Mouse (Mus musculus) 3T3-L1 (cell line): Measurements from ENCODE around the gene Atf1.
"Not testable (repeated sequence)": the region's sequence is repeated elsewhere in the genome, so short reads cannot be mapped to it uniquely, and the experiment has no call there.

Experiments
- DNase-seq: peaks from one replicate; pipeline ENCODE4 v3.0.0-alpha.2; 2015; ENCODE audit warnings: low read depth, low spot score

Gene Atf1

GRCm38 (mm10) chr15:100258646-100259425, 31.2 kb downstream of the Atf1 start:
- no peak for DNase-seq

DNA sequence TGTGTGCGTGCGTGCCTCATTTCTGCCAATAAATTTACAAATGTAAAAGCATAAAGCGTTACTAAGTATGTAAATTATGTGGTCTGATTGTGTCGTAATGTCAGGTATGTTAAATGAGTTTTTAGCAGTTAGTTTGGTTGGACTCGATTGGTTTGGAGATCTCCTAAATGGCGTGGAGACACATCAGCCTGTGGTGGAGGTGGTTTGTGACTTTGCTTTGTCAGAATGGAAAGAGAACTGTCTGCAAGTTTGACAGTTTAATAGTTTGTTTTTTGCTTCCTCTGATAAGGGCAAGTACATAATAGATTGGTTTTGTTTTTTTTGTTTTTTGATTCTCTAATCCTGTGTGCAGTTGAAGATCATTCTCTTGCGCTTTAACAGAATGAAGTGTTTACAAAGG, 32.7 kb downstream of the Atf1 start:
- DNase-seq = not testable (repeated sequence)

DNA sequence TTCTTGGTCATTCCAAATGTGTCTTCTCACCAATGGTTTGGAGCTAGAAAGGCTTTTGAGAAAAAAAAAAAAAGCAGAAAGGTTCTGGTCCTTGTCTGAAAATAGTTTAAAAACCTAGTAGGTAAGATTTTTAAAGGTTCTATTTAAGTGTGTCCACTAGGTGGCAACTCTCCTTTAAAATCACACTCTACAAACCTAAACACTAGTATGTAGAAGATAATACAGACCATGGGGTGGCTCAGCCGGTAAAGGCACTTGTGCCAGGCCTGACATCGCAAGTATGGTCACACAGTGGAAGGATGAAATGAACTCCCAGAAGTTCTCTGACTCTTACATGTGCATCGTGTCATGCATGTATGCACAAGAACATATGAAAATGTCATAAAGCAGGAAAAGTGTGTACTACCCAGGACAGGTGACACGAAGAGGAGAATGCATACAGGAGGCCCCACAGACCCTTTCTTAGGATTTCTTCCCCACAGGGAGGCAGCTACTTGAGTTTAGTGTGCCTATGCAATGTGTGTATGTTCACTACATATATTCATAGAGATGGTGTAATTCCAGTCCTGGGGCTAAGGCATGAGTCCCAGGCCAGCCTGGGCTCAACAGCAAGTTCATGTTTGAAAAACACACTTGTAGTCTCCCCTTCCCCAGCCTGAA, 35.8 kb downstream of the Atf1 start:
- DNase-seq = peak; percentile 64

- peak; percentile 60 for DNase-seq
Observed at GRCm38 (mm10) chr15:100265586-100266325, 38.1 kb downstream of the Atf1 start.

- DNase-seq = no peak
Observed at GRCm38 (mm10) chr15:100268916-100269315, 41.3 kb downstream of the Atf1 start.

GRCm38 (mm10) chr15:100269776-100270175, 42.2 kb downstream of the Atf1 start:
- DNase-seq = no peak

DNA sequence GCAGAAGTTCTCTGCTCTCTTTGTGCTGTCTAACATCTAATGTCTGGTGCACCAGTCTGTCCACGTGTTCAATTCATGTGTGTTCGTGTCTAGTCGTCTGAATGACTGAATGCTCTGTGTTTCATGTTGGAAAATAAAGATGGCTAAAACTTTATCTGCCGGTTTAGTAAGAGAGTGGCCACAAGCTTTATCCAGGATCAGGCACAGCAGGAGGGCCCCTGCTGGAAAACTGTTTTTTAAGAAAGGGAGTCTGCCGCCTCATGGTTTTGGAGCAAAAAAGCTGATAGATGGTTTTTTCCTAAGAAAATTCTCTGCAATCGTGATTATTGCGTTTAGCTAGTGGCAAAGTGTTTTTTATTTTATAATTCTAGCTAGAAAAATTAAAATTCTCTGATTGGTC, 43.0 kb downstream of the Atf1 start:
- not testable (repeated sequence) for DNase-seq

DNA sequence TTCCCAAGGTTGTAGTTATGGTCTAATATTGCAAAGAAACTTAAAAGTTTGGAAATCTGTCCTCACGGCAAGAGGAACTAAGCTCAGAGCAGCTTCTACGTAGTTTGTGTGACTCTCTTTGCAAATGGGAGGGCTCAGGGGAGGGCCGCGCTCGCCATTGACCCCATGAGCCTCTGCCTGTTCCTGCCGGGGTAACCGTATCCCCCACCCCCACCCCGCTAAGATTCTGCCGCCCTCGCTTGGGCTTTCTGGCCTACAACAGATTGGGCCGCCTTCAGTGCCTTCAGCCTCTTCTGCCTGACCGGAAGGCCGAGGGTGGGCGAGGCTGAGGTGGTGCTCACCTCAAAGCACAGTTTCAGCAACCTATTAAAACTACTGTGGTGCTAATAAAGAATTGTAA, 43.8 kb downstream of the Atf1 start:
- DNase-seq = no peak

GRCm38 (mm10) chr15:100273791-100274308, 46.2 kb downstream of the Atf1 start:
- not testable (repeated sequence) for DNase-seq

GRCm38 (mm10) chr15:100274790-100275559, 47.4 kb downstream of the Atf1 start:
- DNase-seq = no peak

DNA sequence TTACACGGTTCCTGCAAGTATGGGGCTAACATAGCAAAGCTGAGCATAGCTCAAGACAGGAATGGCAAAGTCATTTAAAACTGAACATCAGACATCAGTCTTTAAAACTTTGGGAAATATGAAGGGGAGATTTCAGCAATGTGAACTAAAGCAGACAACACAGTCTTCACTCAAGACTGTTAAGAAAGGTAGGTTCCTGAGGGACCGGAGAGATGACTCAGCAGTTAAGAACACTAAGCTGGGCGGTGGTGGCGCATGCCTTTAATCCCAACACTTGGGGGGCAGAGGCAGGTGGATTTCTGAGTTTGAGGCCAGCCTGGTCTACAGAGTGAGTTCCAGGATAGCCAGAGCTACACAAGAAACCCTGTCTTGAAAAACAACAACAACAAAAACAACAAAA, 48.8 kb downstream of the Atf1 start:
- DNase-seq = no peak

GRCm38 (mm10) chr15:100277586-100277985, 50.0 kb downstream of the Atf1 start:
- no peak for DNase-seq

DNA sequence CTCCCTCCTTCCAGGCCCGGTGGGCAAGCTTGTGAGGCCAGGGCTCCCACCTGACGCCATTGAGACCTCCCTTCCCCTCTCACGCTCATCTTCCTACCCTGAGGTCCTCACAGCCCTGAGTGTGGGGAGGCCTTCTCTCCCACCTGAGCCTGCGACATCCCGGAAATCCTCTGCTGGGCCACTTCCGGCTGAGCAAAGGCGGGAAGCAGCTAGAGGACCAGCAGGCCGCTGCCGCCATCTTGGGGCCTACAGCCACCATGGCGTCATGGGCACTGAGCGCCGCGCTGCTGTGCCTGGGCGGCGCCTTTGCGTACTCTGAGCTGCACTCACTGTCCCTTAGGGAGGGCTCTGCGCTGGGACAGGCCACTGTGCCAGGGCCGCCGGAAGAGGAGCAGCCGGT, 53.0 kb downstream of the Atf1 start, which contains the start of gene Tmprss12:
Tmprss12 (plus strand) TSS at position 212 of the 400 bp plus-strand sequence.
- DNase-seq = no peak

DNA sequence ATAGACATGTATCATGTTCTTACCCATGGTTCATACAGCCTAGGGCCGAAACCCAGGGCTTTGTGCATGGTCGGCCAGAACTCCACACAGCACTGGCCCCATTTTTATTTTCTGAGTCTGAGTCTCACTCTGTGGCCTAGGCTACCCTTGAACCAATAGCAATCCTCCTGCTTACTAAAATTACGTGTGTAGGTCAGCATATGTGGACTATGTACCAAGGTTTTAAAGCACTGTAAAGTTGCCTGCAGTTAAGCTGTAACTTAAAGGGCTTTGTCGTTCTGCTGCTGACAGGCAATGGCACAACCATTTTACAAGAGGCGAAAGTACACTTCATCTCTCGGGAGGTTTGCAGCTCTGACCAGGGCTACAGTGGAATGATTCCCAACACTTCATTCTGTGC, 61.4 kb downstream of the Atf1 start:
- no peak for DNase-seq

DNA sequence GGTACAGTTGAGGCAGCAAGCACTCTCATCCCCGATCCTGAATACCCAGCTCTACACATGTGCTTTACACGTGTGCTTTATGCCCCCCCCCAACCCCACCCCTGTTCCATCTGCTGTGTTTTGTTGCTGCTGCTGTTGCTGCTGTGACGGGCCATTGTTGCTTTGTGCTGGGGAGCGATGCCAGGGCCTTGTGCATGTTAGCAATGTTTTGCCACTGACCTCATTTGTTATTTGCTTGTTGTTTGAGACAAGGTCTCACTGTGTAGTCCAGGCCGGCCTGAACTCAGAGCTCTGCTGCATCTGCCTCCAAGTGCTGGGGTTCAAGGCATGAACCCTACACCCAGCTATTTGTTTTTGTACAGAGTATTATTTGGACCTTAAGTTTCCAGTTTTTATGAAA, 63.2 kb downstream of the Atf1 start:
- DNase-seq = no peak

DNA sequence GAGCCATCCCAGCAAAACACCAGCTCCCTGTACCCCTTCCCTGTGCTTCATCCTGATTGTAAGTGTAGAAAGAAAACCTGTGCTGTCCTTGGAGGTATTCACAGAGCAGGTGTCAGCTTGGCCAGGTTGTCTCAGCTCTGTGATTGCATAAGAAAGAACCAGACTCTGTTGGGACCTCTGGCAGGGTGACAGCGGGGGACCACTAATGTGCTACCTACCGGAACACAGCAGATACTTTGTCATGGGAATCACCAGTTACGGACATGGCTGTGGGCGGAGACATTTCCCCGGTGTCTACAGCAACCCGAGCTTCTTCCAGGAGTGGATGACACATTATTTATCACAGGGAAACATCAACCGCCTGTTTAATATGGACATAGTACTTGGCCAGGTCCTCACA, 64.7 kb downstream of the Atf1 start:
- DNase-seq = peak; percentile 28

- DNase-seq = peak; percentile 32
Observed at GRCm38 (mm10) chr15:100297856-100298255, 70.2 kb downstream of the Atf1 start.

- DNase-seq = no peak
Observed at GRCm38 (mm10) chr15:100300499-100300898, 72.9 kb downstream of the Atf1 start.

DNA sequence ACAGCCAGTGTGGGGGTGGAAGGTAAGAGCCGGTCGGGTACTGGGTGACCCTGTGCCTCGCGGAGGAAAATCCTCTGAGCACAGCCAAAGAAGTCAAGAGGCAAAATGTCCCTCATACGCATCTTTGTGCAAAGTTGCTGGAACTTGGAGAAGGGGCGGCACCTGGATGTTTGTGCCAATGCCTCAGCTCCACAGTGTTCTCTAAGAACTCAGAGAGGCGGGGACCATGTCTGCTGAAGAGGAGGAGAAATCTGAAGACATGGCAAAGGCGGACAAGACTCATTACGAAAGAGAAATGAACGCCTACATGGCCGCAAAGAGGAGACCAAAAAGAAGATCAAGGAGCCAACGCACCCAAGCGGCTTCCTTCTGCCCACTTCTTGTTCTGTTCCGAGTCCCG, 73.9 kb downstream of the Atf1 start:
- no peak for DNase-seq

DNA sequence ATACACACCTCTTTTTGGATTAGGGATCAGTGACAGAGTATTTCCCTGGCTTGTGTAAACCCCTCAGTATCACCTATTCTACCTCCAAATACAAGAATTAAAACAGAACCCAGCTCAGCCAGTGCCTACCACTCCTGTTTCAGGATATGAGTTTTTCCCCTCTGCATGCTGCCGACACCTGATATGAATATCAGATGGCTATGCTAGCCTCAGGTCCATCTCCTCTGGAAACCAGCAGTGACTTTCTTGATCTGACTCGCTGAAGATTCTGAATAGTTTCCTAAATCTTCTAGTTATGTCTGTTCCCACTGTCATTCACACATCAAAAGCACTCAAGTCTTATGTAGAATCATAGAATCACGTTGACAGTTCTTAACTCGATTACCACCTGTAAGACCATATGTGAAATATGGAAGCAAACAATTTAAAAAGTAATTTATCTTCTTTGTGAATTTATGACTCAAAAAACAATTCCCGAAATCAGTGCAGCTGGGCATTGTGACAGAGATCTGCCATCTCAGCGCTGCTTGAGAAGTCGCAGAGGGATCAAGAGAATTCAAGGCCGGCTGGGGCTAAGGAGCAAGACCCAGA, 75.9 kb downstream of the Atf1 start:
- DNase-seq = no peak
